Mouse (Mus musculus) ES-Bruce4 (cell line): Measurements from ENCODE around the gene Hap1. TPM values are rescaled to one million over a fixed set of nuclear protein-coding genes. Genes with fewer than 3 reads are reported as not detected.

Source experiments
- H3K27ac ChIP-seq: 2 replicates; pipeline ENCODE4 v1.5.1; 2012; ENCODE audit warnings: low read length, inconsistent platforms; ENCODE audit not compliant: insufficient read depth
- H3K27me3 ChIP-seq: 2 replicates; pipeline ENCODE4 v1.6.1; 2012; ENCODE audit warnings: mild to moderate bottlenecking, low read length, inconsistent platforms; ENCODE audit not compliant: control insufficient read depth, poor library complexity, insufficient read depth, severe bottlenecking
- H3K36me3 ChIP-seq: 2 replicates; pipeline ENCODE4 v1.6.1; 2012; ENCODE audit warnings: inconsistent platforms, mild to moderate bottlenecking, low read length, moderate library complexity; ENCODE audit not compliant: control insufficient read depth, poor library complexity, insufficient read depth, severe bottlenecking
- H3K4me1 ChIP-seq: one replicate; pipeline ENCODE4 v1.8.1; 2011; ENCODE audit warnings: low read length; ENCODE audit not compliant: control insufficient read depth, insufficient read depth
- H3K4me3 ChIP-seq: 2 replicates; pipeline ENCODE4 v1.5.1; 2011; ENCODE audit warnings: low read depth, mild to moderate bottlenecking, low read length
- H3K9ac ChIP-seq: 2 replicates; pipeline ENCODE4 v1.6.1; 2012; ENCODE audit warnings: low read depth, mild to moderate bottlenecking, inconsistent platforms; ENCODE audit not compliant: poor library complexity, severe bottlenecking
- H3K9me3 ChIP-seq: replicated peaks from 2 replicates; pipeline ENCODE4 v1.6.1; 2012; ENCODE audit warnings: mild to moderate bottlenecking, low read length, inconsistent platforms; ENCODE audit not compliant: control insufficient read depth, poor library complexity, insufficient read depth, severe bottlenecking
- CTCF ChIP-seq: IDR thresholded peaks from one replicate; pipeline ENCODE4 v1.8.1; 2011; ENCODE audit warnings: low read depth, low read length
- EP300 ChIP-seq: IDR thresholded peaks from 2 replicates; pipeline ENCODE4 v1.6.1; 2011; ENCODE audit warnings: low read depth, low read length; ENCODE audit not compliant: insufficient read depth
- POLR2A ChIP-seq: IDR thresholded peaks from one replicate; pipeline ENCODE4 v1.8.1; 2011; ENCODE audit warnings: low read length; ENCODE audit not compliant: insufficient read depth
- polyA plus RNA-seq: library from polyadenylated mRNA; stranded (reverse); fragments of >200 nt; gene quantifications from 2 replicates; pipeline ENCODE4 v1.2.4, GENCODE M21; 2011; ENCODE audit warnings: low read depth; ENCODE audit not compliant: missing spikeins, insufficient read depth, insufficient read length

Gene Hap1
- polyA plus RNA-seq, 1 experiment: 12.7 TPM

DNA sequence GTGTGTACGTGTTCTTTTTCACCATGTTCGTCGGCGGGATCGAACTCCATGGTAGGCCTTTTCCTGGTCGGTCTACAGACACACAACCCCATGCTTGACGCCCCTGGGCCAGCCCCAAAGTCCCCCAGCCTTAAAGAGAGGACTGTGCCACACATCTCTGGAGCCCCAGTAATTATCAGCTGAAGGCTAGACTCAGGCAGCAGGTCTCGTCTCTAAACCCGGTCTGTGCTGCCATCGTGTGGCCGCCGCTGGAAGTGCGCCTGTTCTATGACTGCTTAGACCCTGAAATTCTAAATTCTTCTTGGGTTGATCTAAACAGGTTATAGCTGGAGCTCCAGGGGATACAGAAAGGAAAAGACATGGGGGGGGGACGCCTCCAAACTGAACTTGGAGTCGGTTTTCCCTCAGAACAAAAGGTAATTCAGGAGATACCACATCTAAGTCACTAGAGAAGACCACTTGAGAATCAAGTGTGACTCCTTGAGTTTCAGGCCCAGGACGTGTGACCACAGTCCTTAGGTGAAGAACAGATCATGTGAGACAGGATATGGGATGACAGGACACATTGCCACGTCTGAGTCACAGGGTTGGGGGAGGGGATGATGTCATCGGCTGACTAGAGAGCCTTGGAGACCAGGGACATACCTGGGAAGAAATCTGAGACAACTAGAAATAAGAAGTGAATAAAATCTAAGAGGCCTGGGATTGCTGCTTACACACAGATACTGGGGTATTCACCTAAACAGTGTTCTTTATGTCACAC is 57.5 kb downstream of the Hap1 start:
- H3K36me3 ChIP-seq: no peaks in the 10 kb centered on the region
- H3K9ac ChIP-seq: no peak overlapping the region
- H3K27ac ChIP-seq: no peak overlapping the region
- TF ChIP-seq EP300 (0 out of 2 replicates have a peak, but pooled peaks have one; percentile 32), POLR2A (no peak), CTCF (peak; percentile 94)
- H3K9me3 ChIP-seq: no peaks in the 10 kb centered on the region
- no peaks in the 10 kb centered on the region for H3K4me1 ChIP-seq
- no peaks in the 10 kb centered on the region for H3K27me3 ChIP-seq
- peak overlapping the region; percentile 30 for H3K4me3 ChIP-seq

DNA sequence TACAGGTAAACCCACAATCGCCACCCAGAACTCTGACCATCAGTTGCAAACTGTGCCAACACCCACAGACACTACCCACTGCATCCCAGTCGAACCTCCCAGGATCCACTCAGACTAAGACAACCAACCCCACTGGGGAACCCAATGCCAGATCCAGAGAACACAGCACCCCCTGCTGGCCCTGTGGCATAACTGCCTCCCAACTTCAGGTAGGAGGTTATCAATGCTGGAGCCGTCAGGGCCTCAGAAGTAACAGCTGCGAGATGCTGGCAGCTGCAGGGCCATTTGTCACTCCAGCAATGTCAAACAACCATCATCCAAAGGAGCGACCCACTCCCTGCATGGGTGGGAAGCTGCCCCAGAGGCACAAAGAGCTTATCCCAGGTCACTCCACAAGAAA is 58.1 kb downstream of the Hap1 start:
- Histone ChIP-seq H3K27me3 (no peaks in the 10 kb centered on the region), H3K9ac (no peak overlapping the region), H3K9me3 (no peaks in the 10 kb centered on the region), H3K4me1 (no peaks in the 10 kb centered on the region), H3K4me3 (peak overlapping the region; percentile 30), H3K36me3 (no peaks in the 10 kb centered on the region), H3K27ac (no peak overlapping the region)
- TF ChIP-seq EP300 (no peak), CTCF (peak; percentile 83)

Other genes starting within 250 kb of the Hap1 start
- gene Krt13, start 234.6 kb downstream of the Hap1 start, polyA plus RNA-seq: not detected in 2 replicates
- gene Krt15, start 220.2 kb downstream of the Hap1 start, polyA plus RNA-seq: 0.37 and 0.41 TPM in 2 replicates
- gene Krt19, start 207.5 kb downstream of the Hap1 start, polyA plus RNA-seq: 83.7 and 93.1 TPM in 2 replicates
- not detected in 2 replicates for gene Krt9, start 162.9 kb downstream of the Hap1 start, polyA plus RNA-seq
- gene Krt14, start 148.6 kb downstream of the Hap1 start, polyA plus RNA-seq: 1.3 TPM in 1 of 2 replicates, not detected in the other
- gene Krt16, start 107.2 kb downstream of the Hap1 start, polyA plus RNA-seq: 0.99 TPM in 1 of 2 replicates, not detected in the other
- 10.5 and 11.8 TPM in 2 replicates for gene Krt17, start 95.1 kb downstream of the Hap1 start, polyA plus RNA-seq
- gene Krt42, start 86.3 kb downstream of the Hap1 start, polyA plus RNA-seq: 20.6 and 21.5 TPM in 2 replicates
- gene Eif1, start 36.2 kb downstream of the Hap1 start, polyA plus RNA-seq: 718 and 769 TPM in 2 replicates
- not detected in 2 replicates for gene Gast, start 21.7 kb downstream of the Hap1 start, polyA plus RNA-seq
- 166 and 171 TPM in 2 replicates for gene Jup, start 41.6 kb upstream of the Hap1 start, polyA plus RNA-seq
- 13.3 and 16.8 TPM in 2 replicates for gene P3h4, start 58.7 kb upstream of the Hap1 start, polyA plus RNA-seq
- gene Fkbp10, start 59.6 kb upstream of the Hap1 start, polyA plus RNA-seq: 22.5 and 24.3 TPM in 2 replicates
- gene Nt5c3b, start 85.7 kb upstream of the Hap1 start, polyA plus RNA-seq: 37.3 and 44.6 TPM in 2 replicates
- 0.84 and 0.90 TPM in 2 replicates for gene Klhl10, start 85.8 kb upstream of the Hap1 start, polyA plus RNA-seq
- gene Klhl11, start 116.6 kb upstream of the Hap1 start, polyA plus RNA-seq: 18.4 and 19.6 TPM in 2 replicates
- 225 and 232 TPM in 2 replicates for gene Acly, start 171.9 kb upstream of the Hap1 start, polyA plus RNA-seq
- 2.5 and 3.4 TPM in 2 replicates for gene Ttc25, start 189.5 kb upstream of the Hap1 start, polyA plus RNA-seq
- gene Cnp, start 218.8 kb upstream of the Hap1 start, polyA plus RNA-seq: 6.9 and 7.5 TPM in 2 replicates